Mouse (Mus musculus): ENCODE results near the gene Hltf.
"Not testable (repeated sequence)": the region's sequence is repeated elsewhere in the genome, so short reads cannot be mapped to it uniquely, and the experiment has no call there.

Hltf gene
- long read RNA-seq, experiment 1, full-length matches to known transcripts: 1 of 4 reads
- long read RNA-seq, experiment 1, partial matches to known transcripts: 3 of 4 reads
- long read RNA-seq, experiment 1, other reads (novel, unspliced or antisense): 0 of 4 reads
- long read RNA-seq, experiment 2, partial matches to known transcripts: 6 of 9 reads
- long read RNA-seq, experiment 2, other reads (novel, unspliced or antisense): 2 of 9 reads

DNA sequence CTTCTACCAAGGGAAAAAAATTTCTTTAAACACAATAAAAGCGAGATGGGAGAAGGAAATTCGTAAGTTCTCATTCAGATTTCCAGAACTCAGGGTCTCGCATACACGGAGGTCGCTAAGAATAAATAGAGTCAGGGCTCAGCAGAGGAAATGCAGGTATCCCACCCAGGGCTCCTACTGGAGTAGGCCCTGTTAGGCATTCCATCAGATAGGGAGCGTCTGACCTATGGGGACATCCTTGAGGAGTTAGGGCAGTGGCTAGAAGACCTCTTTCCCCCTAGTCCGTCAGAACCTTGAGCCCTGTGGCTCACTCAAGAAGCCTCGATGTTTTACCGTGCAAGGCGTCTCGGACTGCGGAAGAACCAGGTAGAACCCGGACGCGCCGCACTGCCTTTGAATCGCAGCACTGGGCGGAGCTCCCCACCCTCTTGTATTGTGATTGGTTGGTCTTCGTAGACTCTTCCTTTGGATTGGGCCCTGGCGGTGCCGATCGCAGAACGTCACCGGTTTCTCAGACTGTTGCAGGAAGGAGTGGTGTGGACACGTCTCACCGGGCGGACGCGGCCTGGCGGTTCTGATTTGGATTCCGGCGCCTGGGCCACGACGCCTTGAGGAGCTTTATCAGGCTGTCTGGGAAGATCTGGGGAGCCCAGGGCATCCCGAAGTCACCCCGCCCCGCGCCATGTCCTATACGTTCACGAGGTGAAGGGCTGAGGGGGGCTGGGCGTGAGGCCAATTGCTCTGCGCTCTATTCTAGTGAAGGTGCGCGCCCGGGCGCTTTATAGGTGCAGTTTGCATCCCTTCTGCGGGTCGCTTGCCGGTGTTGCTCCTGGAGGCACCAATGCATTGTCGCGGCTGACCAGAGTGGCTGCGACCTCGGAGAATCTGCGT is at the start of gene Hltf:
Hltf (plus strand) TSS at position 506 of the 891 bp plus-strand sequence.
- intact Hi-C loops (cut with DNase I): no loop called here

DNA sequence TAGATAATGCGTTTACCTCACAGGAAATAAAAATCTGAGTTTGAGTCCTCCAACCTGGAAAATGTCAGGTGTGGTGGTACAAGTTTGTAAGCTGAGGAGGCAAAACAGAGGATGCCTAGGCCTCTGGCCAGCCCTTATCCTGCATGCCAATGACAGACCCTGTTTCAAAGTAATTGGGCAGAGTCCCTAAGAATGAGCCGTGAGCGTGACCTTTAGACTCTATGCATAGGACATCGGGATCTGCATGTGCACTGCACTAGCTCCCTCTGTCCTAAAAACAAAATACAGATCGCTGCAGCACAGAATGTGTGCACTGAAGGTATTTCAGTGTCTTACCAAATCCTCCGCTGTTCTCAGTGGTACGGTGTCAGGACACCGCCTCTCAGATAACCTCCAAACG is 47.1 kb upstream of the Hltf start:
- intact Hi-C loops (cut with DNase I): no loop called here

DNA sequence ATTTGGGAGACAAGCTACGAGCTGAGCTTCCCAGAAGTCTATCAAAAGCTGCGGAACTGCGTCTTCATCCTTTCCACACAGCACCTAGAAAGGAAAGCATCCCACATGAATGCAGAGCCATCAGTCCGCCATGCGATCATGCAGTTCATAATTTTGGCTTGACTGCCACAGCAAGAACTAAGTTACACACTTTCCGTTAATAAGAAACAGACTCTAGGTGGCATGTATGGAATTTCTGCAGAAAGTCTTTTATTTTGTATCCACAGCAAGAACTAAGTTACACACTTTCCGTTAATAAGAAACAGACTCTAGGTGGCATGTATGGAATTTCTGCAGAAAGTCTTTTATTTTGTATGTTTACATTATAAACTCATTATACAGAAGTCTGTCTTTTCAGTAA is 46.7 kb upstream of the Hltf start:
- intact Hi-C loops (cut with DNase I): not testable (repeated sequence)

DNA sequence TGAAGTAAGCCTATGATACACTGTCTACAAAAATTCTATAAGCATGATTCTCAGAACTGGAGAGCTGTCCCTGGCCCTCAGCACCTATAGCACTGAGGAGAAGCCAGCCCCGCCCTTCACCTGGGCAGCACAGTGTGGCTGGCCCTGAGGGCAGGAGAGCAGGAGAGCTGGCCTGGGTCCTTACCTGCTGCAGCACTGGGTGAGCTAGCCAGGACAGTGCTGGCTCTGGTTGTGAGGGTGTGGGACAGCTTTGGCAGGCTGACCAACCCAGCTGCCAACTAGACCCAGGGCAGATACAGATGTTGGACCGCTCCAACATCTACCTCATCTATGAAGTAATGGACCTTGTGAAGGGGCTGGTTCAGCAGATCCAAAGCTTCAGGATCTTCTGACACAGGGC is 43.2 kb upstream of the Hltf start:
- intact Hi-C loops (cut with DNase I): no loop called here

DNA sequence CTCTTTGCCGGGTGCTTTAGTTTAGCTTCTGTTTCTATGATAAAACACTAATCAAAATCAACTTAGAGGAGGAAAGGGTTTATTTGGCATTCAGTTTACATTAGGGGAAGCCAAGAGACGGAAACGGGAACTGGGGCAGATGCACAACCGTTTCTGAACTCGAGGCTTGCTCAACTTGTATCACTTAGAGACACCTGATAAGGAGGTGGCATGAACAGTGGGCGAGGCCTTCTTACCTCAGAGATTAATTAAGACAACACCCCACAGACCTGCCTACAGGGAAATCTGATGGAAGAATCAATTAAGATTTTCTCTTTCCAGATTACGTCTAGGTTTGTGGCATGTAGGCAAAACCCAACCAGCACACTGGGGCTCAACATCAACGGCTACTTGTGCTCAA is 39.5 kb upstream of the Hltf start:
- intact Hi-C loops (cut with DNase I): no loop called here

DNA sequence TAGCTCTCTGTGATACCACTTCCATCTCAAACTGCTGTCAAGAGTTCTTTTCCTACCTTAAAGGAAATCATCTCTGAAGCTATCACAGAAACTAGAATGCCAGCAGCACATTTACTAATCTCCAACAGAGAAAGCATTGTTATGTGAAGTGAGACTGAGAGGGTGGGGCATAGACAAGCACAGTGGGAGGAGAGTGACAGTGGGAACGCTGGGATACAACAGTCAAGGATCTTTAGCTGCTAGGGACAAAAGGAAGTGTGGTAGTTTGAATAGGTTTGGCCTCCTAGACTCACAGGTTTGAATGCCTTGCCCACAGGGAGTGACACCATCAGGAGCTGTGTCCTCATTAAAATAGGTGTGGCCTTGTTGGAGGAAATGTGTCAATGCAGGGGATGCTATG is 33.8 kb upstream of the Hltf start:
- intact Hi-C loops (cut with DNase I): no loop called here

DNA sequence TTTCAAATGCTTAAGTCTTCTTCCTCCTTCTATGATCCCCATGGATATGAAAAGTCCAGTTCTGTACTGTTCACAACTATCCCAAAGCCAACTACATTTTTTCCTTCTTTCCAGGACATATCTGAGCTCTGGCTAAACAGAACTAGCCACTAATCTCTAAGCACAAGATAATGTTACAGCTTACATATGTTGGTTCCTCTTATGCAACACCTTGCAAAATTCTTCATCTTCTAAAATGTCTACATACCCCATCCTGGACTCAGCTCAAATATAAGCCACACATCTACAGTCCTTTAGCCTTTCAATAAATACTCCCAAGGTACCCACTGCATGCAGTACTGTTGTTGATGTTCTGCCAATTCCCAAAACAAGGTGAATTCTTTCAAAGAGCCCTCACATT is 31.1 kb upstream of the Hltf start:
- intact Hi-C loops (cut with DNase I): no loop called here

DNA sequence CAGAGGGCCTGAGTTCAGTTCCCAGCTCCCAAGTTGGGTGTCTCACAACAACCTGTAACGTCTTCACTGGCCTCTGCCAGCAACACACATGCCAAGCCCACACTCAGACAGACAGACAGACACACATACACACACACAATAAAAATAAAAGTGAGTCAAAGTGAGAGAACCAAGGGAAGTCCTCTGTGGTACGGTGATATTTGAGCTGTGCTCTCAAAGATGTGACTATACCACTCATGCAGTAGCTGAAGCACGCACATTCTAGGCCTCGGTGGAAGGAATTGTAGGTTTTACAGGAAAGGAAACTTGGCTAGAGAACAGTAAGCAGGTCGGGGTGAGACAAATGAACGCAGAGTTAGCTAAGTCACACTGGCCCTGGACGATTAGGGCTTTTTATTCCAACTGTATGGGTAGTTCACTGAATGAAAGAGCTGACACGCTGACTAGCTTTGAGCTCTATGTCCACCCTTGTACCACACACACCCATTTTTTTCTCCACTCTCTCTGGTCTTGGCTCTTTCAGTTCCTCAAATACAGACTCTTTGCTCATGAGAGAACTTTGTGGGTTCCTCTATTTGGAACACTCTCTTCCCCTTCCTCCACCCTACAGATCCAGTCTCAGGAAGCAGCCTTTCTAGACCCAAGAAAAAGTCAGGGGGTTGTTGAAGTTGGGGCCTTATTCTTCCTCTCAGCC is 30.5 kb upstream of the Hltf start:
- intact Hi-C loops (cut with DNase I): no loop called here

DNA sequence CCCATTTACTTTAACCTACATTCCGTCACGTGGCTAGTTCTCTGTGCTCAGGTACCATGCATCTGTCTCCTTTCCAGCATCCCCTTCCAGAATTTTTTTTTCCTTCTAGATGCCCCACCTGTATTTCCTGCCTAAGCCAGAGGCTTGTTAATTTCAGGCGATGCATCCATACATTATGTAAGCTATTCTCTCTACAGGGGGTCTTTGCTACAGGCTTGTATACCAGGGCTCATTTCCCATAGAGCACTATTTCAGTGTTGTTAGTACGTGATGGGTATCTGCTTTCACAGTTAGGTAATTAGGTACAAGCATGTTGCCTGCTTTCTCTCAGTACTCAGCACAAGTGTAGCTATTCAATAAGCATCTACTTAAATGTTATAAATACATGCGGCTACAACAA is 29.8 kb upstream of the Hltf start:
- intact Hi-C loops (cut with DNase I): no loop called here

DNA sequence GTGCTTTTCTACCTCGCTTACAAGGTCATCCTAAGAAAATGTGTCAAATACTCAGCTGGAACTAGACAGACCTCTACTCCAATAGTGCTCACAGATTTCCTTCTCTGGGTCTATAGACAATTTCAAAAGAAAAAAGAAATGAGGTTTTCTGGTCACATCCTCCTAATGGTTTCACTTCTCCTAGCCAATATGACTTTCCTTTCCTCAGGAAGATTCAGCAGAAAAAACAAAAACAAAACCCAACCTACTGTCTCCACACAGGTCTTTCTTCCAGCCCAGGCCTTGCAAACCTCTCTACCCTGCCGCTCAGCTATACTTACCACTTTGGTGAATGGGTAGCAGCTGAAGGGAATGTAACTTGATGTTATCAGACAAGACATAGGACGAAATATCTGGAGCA is 29.0 kb upstream of the Hltf start:
- intact Hi-C loops (cut with DNase I): no loop called here

DNA sequence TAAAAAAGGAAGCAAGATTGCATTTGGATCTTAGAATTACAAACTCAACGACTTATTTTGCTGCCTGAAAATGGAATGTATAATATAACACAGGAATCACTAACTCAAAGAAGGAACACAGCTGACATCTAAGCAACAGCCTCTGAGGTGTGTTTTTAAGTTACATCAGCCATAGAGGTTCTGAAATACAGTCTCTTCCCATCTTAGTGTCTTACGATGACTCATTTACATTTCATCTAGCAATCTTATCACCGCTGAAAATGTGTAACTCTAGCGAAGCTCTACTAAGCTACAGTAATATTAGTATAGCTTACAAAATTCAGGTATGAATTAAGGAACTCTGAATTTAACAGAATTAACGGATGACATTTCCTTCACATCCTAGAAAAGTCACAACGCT is 26.8 kb upstream of the Hltf start:
- intact Hi-C loops (cut with DNase I): no loop called here

DNA sequence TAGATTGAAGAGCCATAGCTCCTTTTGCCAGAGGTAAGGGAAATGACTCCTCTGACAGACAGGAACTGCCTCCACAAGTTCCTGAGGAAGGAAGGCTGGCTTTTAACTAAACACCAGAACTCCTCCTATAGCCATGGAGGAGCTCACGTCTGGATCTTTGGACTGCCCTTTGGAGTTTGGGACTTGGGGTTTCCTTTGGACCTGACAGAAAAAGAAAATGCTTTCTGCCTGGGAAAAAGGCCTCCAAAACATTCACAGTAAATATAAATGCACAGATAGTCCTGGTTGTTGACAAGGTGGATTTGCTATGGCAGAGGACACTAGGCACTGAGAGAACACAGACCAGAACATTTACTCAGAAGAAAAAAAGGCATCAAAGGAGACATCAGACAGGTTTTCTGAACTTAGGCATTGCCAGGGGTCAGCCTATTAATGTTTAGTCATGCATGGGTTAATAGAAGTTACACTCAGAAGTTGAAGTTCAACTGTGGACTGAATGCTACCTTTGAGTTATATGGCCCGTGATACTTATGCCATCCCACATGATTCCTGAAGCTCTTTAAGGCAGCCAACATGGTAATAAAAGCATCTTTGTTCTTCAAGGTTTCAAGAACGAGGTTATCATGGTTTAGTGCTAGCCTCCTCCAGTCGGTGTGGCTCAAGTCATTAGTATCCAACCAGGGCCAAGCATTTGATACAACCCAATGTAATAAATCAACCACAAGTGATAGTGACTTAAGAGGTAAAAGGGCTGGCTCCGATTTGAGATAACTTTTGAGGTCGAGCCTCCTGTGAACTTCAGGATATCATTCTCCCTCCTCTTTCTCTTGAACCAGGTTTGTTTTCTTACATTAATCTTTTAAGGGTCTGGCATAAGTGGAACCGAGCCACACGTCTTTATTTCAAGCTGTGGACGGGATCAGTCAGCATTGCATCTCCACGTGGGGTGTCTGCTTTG is 23.6 kb upstream of the Hltf start:
- intact Hi-C loops (cut with DNase I): no loop called here

DNA sequence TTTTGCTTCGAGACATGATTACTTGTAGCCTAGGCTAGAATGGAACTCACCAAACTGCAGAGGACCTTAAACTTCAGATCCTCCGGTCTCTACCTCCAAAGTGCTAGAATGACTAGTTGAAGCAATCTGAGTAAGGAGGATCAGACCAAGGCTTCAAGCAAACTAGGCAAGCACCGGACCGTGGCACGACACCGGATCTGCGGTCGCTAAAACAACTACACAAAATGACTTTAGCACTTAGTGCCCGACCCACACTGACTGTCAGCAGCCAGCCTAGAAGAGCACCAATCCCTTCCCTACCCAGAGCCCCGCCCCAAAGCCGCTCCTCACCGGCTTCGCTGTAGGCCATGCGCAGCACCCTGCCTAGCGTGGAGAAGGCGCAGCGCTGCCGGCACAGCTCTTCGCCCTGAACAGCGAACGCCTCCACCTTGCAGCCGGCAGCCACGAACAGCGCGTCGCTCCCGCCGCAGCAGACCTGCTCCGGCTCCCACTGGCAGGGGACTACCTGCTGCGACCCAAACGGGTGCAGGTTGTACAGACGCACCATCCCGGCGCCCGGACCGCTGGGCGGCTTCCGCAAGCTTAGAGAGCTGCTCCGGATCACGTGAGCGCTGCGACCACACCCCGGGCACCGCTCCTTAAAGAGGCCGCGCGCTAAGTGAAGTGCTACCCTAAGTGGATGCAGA is 22.7 kb upstream of the Hltf start, which contains the start of gene Hps3:
Hps3 (minus strand) TSS at position 597 of the 686 bp plus-strand sequence.
- intact Hi-C loops (cut with DNase I): no loop called here

DNA sequence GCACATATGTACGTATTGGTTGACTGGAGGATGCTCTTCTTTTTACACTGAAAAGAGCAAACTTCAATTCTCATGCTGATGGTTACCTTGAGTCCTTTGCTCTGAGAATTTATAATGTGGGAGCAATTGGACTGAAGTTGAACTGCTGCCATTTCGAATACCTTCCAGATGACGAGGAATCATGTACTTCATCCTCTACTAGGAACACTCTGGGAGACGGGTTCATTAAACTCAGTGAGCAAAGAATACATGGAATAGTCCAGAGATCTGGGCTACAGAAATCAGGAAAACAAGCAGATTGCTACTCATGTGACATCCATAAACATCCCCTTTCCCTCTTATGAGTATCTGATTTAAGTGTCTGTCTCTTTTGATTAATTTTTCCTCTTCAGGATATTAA is 21.5 kb upstream of the Hltf start:
- intact Hi-C loops (cut with DNase I): no loop called here

DNA sequence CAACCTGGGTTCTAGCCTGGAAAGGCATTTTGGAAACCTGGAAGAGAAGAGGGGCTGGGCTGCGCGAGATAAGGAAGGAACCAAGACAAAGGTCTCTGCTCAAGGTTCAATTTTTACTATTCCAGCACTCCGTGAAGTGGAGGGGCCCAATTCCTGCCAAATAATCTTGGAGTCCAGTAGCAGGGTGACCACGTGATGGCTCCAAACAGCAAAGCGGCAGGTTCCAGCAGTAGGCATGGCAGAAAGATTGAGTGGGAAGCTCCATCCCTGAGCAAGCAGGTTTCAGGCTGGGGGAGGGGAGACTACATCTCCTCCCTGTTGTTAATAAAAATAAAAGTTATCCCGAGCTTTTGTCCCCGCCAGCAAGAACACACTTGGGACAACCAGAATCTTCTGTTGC is 16.1 kb upstream of the Hltf start:
- intact Hi-C loops (cut with DNase I): not testable (repeated sequence)

DNA sequence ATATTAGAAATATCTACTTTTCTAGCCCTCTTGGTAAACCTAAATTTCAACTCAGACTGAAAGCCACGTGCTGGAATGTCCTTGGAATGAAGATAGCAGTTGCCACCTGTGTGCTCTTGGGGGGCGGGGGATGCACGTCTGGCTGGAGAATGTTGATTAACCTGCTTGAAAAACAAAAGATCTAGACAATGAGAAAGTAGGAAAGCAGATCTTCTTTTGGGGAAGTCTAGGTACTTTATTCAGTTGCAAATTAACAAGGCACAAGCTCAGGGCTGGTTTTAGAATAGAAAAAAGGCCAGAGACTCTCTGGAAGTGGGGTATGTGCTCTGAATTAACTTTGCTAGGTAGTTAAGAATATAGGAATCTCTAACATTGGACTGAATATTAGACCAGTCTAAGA is 12.9 kb upstream of the Hltf start:
- intact Hi-C loops (cut with DNase I): not testable (repeated sequence)

DNA sequence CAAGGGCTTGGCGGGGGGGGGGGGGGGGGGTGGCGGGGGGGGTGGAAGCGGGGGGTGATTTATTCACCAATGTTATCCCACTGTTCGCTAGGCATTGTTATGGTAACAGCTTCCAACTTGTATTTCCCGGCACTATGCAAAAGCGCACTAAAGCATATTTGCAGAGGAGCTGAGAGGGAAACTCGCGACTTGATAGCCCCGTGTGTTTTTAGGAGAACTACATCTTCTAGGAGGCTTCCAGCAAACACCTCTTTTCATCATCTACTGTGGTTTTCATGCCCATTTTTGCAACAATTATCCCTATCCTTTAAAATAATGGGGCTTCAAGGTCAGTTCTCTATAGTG is 558 bp downstream of the Hltf start:
- intact Hi-C loops (cut with DNase I): no loop called here

DNA sequence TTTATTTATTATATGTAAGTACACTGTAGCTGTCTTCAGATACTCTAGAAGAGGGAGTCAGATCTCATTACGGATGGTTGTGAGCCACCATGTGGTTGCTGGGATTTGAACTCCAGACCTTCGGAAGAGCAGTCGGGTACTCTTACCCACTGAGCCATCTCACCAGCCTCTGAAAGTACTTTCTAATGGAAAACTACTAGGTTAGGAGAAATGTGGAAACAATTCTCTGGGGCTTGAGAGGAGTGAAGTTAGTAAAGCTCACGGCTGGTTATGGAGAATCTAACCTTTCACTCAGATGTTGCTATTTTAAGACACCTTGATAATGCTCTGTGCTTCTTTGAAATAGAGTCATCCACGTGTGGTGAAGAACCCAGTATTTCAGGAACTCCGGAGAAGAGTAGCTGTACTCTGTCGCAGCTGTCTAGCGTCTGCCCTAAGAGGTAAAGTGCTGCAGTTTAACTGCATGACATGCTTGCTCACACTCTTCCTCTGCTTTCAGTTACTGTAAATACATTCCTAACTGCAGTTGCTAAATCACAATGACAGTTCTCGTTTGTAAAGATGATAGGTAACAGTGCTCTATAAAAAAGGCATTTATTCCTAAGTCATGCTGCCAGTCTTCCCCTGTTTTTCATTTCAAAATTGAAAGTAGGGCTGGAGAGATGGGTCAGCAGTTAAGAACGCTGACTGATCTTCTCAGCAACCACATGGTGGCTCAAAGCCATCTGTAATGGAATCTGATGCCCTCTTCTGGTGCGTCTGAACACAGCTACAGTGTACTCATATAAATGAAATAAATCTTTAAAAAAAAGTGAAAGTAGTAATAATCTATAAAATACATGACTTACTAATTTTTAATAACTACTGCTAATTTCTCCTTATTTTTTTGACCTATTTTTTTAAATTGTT is 18.8 kb downstream of the Hltf start:
- intact Hi-C loops (cut with DNase I): no loop called here

DNA sequence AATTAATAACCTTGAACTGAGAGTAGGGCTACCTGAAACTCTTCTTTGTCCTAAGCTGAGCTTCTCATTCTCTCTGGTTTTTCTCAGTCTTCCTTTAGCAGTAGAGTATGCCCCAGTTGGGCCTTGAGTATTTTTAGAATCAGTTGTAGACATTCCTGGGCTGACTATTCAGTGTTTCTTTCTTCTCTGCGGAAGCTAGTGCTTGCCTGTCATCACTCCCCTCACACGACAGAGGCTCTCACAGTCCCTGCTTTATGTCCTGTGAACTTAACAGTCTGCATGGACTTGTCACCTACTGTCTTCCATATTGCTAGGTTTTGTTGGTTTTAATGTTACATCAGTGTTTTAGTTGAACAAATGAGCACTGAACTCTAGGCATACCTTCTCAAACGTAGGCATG is 24.6 kb downstream of the Hltf start:
- intact Hi-C loops (cut with DNase I): no loop called here

DNA sequence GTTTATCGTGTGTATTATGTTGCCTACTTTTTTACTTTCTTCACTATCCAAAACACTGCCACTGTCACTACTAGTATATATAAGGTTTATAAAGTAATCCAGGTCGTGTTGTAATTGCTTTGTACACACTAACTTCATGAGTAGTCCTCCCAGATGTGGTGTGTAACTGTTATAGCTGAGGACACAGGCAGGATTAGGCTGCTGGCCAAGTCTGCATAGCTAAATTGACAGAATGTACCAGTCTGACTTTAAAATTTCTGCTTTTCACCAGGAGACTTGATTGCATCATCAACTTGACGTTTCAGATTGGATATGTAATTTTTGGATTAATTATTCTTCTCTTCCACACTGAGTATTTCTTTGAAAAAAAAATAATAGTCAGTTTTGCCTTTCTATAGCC is 46.2 kb downstream of the Hltf start:
- intact Hi-C loops (cut with DNase I): no loop called here
